Mouse (Mus musculus): Measurements from ENCODE around the gene Gm20388.

- no peak for TF ChIP-seq CTCF (IDR thresholded peaks at IDR 0.05; ENCODE audit: borderline replicate concordance, extremely low read depth, insufficient read depth, insufficient read length)
- no peak for TF ChIP-seq POLR2A (IDR thresholded peaks at IDR 0.05; ENCODE audit: borderline replicate concordance, extremely low read depth, insufficient read depth, insufficient read length, poor library complexity, severe bottlenecking)
Observed at GRCm38 (mm10) chr8:121901498-121902236, 1991.0 kb downstream of the Gm20388 start.

All from brain, embryonic 14.5 days (tissue).